Mouse (Mus musculus) limb, embryonic 13.5 days (tissue): ENCODE data around the gene Cnbp. TPM values are rescaled to one million over a fixed set of nuclear protein-coding genes. Genes with fewer than 3 reads are reported as not detected.

Source experiments
- ATAC-seq: fragments of 200-750 bp; cut with Nextera tagmentation; 2 replicates; pipeline ENCODE4 v1.8.0; 2017; ENCODE audit warnings: low read depth, moderate number of reproducible peaks, moderate TSS enrichment; ENCODE audit not compliant: low FRiP score
- H3K27ac ChIP-seq: fragments of 300-500 bp; sonication (generic); 2 replicates; pipeline ENCODE4 v1.5.1; 2015; ENCODE audit warnings: inconsistent platforms, mild to moderate bottlenecking, moderate library complexity
- H3K27me3 ChIP-seq: fragments of 300-500 bp; sonication (generic); 2 replicates; pipeline ENCODE4 v1.6.1; 2015; ENCODE audit warnings: mild to moderate bottlenecking, inconsistent platforms
- H3K36me3 ChIP-seq: fragments of 300-500 bp; sonication (generic); 2 replicates; pipeline ENCODE4 v1.6.1; 2015; ENCODE audit warnings: inconsistent platforms, mild to moderate bottlenecking, moderate library complexity
- H3K4me1 ChIP-seq: fragments of 300-500 bp; sonication (generic); 2 replicates; pipeline ENCODE4 v1.6.1; 2015; ENCODE audit warnings: inconsistent platforms
- H3K4me2 ChIP-seq: fragments of 300-500 bp; sonication (generic); replicated peaks from 2 replicates; pipeline ENCODE4 v1.6.1; 2015; ENCODE audit warnings: inconsistent platforms, mild to moderate bottlenecking, moderate library complexity
- H3K4me3 ChIP-seq: fragments of 300-500 bp; sonication (generic); 2 replicates; pipeline ENCODE4 v1.5.1; 2015; ENCODE audit warnings: moderate library complexity, mild to moderate bottlenecking, inconsistent platforms
- H3K9ac ChIP-seq: fragments of 300-500 bp; sonication (generic); 2 replicates; pipeline ENCODE4 v1.6.1; 2015; ENCODE audit warnings: mild to moderate bottlenecking, inconsistent platforms
- H3K9me3 ChIP-seq: fragments of 300-500 bp; sonication (generic); 2 replicates; pipeline ENCODE4 v1.6.1; 2016; ENCODE audit warnings: inconsistent platforms
- WGBS: fragments of 180-500 bp; shearing (Covaris S2); methylation state at CpG from one replicate; pipeline ENCODE4 v1.1.7; 2015; 5-methylcytosine and 5-hydroxymethylcytosine counted together
- polyA plus RNA-seq: library from polyadenylated mRNA; unstranded; fragments of >200 nt; fragmentation: Nextera tagmentation; extraction: Ambion mirVana; gene quantifications from 2 replicates; pipeline ENCODE4 v1.2.1, GENCODE M21; 2015

Gene Cnbp
- polyA plus RNA-seq, 1 experiment from 2014 or later: 1,115 TPM

DNA sequence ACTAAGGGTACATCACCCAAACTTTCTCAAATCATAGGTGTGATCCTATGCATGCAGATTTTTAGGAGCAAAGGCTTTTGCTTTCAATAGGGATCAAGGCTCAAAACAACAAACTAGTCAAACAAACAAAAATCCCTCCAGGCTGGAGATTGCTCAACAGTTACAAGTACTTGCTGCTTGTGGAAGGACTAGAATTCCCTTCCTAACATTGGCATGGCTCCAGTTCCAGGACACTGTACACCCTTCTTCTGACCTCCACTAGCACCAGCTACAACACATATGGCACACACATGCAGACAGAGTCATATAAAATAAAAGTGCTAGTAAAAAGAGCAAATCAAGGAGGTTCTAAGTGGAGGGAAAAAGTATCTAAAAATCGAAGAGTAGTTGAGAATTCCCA is 4.1 kb downstream of the Cnbp start:
- Histone ChIP-seq H3K27ac (no peak overlapping the region), H3K27me3 (no peaks in the 10 kb centered on the region), H3K9me3 (no peaks in the 10 kb centered on the region), H3K36me3 (peaks cover 51% of the 10 kb centered on the region), H3K4me1 (peaks cover 44% of the 10 kb centered on the region), H3K9ac (no peak overlapping the region), H3K4me2 (peak overlapping the region; percentile 58), H3K4me3 (no peak overlapping the region)
- WGBS: 31% methylated on average over 1 of the region's 1 CpGs
- ATAC-seq: no peak

DNA sequence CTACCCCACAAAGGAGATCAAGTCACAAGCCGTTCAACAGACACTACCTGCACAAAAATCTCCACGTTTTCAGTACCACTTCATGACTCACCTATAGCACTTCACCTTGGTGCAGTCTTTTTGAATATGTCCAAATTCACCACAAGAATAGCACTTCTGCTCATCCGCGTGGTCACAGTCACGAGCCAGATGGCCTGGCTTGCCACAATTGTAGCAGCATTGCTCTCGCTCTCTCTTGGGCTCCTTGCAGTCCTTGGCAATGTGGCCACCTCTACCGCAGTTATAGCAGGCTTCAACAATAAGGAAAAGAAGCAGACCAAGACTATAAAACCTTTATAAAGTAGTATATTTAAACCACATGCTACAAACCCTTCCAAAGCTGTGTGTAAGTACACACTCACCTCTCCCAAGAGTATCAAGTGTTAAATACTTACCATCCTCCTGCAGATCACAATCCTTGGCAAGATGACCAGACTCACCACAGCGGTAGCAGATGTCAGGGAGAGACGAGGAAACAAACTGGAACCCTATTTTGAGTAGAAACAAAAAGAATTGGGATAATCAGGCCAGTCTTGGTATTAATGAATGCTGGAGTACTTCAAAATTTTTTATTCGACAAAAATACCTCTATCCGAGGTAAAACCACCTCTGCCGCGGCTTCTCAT is 5.7 kb downstream of the Cnbp start:
- H3K9ac ChIP-seq: no peak overlapping the region
- no peak overlapping the region for H3K4me2 ChIP-seq
- WGBS: 77% methylated on average over 13 of the region's 13 CpGs
- H3K4me3 ChIP-seq: no peak overlapping the region
- H3K4me1 ChIP-seq: peaks cover 41% of the 10 kb centered on the region
- H3K27ac ChIP-seq: no peak overlapping the region
- H3K27me3 ChIP-seq: no peaks in the 10 kb centered on the region
- peaks cover 60% of the 10 kb centered on the region for H3K36me3 ChIP-seq
- ATAC-seq: no peak
- H3K9me3 ChIP-seq: no peaks in the 10 kb centered on the region

DNA sequence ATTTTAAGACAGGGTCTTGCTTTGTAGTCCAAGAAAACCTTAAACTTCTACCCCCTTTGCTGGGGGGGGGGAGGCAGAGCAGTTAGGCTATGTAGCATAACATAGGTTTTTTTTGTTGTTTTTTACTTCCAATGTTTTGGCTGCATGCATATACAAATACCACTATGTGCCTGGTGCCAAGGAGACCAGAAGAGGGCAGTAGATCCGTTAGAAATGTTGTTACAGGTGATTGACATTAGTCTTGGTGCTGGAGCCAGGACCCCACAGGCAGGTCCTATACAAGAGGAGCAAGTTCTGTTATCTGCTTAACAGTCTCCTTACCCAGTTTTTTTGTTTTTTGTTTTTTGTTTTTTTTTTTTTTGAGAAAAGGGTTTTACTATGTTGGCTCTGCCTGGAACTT is 8.7 kb downstream of the Cnbp start:
- WGBS: 9% methylated on average over 1 of the region's 1 CpGs
- Histone ChIP-seq H3K9ac (no peak overlapping the region), H3K36me3 (peaks cover 45% of the 10 kb centered on the region), H3K4me3 (no peak overlapping the region), H3K4me1 (peaks cover 33% of the 10 kb centered on the region), H3K4me2 (no peak overlapping the region), H3K27ac (no peak overlapping the region), H3K27me3 (no peaks in the 10 kb centered on the region), H3K9me3 (no peaks in the 10 kb centered on the region)
- ATAC-seq: no peak

DNA sequence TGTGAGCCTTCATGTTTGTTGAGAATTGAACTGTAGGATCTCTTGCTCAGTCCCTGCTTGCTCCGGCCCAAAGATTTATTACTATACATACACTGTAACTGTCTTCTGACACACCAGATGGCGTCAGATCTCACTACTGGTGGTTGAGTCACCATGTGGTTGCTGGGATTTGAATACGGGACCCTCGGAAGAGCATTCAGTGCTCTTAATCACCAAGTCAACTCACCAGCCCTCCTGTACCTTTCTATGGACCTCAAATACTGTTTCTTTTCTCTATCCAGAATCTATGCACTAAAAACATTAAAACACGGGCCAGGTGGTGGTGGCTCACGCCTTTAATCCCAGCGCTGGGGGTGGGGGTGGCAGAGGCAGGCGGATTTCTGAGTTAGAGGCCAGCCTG is 9.3 kb downstream of the Cnbp start:
- WGBS: 76% methylated on average over 8 of the region's 8 CpGs
- H3K27ac ChIP-seq: no peak overlapping the region
- ATAC-seq: no peak
- no peak overlapping the region for H3K4me2 ChIP-seq
- H3K4me3 ChIP-seq: no peak overlapping the region
- no peaks in the 10 kb centered on the region for H3K9me3 ChIP-seq
- peaks cover 45% of the 10 kb centered on the region for H3K36me3 ChIP-seq
- H3K9ac ChIP-seq: no peak overlapping the region
- H3K4me1 ChIP-seq: peaks cover 31% of the 10 kb centered on the region
- H3K27me3 ChIP-seq: no peaks in the 10 kb centered on the region

DNA sequence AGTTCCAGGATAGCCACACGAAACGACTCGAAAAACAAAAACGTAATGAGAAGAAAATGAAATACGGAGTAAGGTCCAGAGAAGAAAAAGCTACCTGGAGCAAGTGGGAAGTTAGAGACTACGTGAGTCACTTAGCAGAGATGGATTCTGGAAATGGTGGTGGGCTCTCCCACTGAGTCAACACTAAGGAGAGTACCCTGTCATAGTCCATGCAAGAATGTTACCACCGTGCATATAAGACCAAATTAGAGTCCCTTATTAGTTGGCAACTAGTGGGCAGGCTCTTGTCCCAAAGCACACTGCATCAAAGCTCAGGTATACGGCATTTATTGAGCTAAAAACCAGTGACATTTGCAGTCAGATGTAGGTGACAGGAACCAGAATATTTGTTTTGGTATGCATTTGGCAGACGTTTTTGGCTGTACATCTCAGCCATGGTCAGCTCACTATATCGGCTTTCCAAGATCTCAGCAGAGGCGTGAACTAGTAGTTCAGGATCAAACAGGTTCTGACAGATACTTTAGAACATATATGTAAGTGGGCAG is 11.0 kb downstream of the Cnbp start:
- no peaks in the 10 kb centered on the region for H3K27me3 ChIP-seq
- H3K4me1 ChIP-seq: peaks cover 14% of the 10 kb centered on the region
- no peak overlapping the region for H3K27ac ChIP-seq
- H3K4me3 ChIP-seq: 0 out of 2 replicates have a peak overlapping the region, but pooled peaks have one; percentile 75
- H3K4me2 ChIP-seq: peak overlapping the region; percentile 84; the same call in 1 of the 2 replicates
- WGBS: 60% methylated on average over 11 of the region's 11 CpGs
- no peaks in the 10 kb centered on the region for H3K9me3 ChIP-seq
- ATAC-seq: no peak
- H3K9ac ChIP-seq: no peak overlapping the region
- H3K36me3 ChIP-seq: peaks cover 50% of the 10 kb centered on the region

DNA sequence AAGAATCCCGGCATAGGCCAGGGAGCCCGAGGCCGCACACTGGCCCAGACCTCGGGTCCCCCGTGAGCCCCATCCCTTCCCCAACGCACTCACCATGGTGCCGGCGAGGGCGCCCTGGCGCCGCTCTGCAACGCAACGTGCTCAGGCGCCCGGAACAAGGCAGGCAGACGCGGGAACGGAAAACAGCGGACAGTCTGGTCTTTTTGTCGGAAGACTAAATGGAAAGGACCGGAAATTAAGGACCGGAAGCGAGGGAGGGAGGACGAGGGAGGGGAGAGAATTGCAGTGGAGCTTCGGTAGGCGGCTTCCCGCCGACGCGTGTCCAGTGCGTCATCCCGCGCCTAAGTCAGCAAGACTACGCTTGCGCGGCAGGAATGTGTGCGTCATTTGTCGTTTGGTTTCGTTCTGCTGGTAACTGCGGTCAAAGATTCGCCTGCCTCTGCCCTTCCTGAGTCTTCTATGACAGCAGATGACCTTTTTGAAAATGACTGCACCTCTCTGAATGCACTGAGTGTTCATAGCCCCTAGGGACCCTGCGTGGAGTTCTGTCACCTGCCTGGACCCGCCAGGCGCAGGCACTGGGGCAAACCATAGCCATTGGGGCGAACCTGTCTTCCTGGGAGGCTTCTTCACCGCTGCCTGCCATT is 12.2 kb downstream of the Cnbp start, which contains the start of gene Isy1:
TSS of gene Isy1 (minus strand) at position 248 of the 647 bp plus-strand sequence.
- Histone ChIP-seq H3K27ac (peak within 1 kb of the TSS; percentile 91), H3K4me2 (peak within 1 kb of the TSS; percentile 84), H3K4me1 (peaks cover 14% of the 10 kb centered on the region), H3K4me3 (peak within 1 kb of the TSS; percentile 75), H3K36me3 (peaks cover 49% of the 10 kb centered on the region), H3K9ac (peak within 1 kb of the TSS; percentile 87), H3K9me3 (no peaks in the 10 kb centered on the region), H3K27me3 (no peaks in the 10 kb centered on the region)
- ATAC-seq: peak; percentile 97
- WGBS: under 1% methylated on average over 46 of the region's 46 CpGs

DNA sequence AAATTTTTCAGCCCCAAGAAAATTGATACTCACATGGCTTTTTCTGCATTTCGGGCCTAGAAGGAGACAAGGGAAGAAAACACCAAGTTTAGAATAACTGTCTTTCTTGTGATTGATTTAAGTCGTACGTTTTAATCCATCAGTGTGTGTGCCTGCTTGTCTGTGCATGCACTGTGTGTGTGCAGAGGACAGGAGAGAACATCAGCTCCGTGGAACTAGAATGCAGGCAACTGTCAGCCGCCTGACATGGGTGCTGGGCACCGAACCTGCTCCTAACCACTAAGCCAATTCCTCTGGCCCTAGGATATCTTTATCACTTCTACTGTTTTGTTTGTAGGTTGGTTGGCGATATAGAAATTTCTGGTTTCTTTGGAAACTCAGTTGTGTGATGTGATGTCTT is 15.2 kb downstream of the Cnbp start, which contains the start of gene Gm45140:
TSS of gene Gm45140 (minus strand) at position 101 of the 400 bp plus-strand sequence.
- no peak within 1 kb of the TSS for H3K4me3 ChIP-seq
- H3K4me2 ChIP-seq: no peak within 1 kb of the TSS
- no peaks in the 10 kb centered on the region for H3K9me3 ChIP-seq
- H3K27me3 ChIP-seq: no peaks in the 10 kb centered on the region
- peaks cover 46% of the 10 kb centered on the region for H3K36me3 ChIP-seq
- 92% methylated on average over 7 of the region's 7 CpGs for WGBS
- H3K9ac ChIP-seq: no peak within 1 kb of the TSS
- peaks cover 14% of the 10 kb centered on the region for H3K4me1 ChIP-seq
- H3K27ac ChIP-seq: no peak within 1 kb of the TSS
- ATAC-seq: no peak

DNA sequence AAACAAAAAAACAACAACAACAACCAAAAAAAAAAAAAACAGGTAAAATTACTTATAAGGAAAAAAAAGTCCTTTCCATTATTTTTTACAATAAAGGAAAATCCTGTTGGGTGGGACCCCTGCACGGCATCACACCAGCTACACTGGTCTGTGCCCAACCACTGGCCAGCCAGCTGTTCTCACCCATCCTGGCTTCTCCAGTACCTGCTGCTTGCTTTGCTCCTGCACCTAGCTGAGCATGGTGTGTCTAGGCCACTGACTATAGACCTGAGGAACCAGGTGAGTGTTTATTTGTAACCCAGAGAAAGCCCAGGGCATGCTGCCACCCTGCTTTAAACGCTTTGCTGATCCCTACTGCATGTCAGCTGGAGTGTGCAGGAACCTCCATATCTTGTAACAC is 30.5 kb downstream of the Cnbp start:
- H3K4me3 ChIP-seq: no peak overlapping the region
- H3K4me1 ChIP-seq: no peaks in the 10 kb centered on the region
- WGBS: 95% methylated on average over 2 of the region's 2 CpGs
- H3K27ac ChIP-seq: no peak overlapping the region
- no peak overlapping the region for H3K4me2 ChIP-seq
- H3K9me3 ChIP-seq: no peaks in the 10 kb centered on the region
- no peak overlapping the region for H3K9ac ChIP-seq
- peaks cover 94% of the 10 kb centered on the region for H3K36me3 ChIP-seq
- no peaks in the 10 kb centered on the region for H3K27me3 ChIP-seq
- ATAC-seq: no peak

DNA sequence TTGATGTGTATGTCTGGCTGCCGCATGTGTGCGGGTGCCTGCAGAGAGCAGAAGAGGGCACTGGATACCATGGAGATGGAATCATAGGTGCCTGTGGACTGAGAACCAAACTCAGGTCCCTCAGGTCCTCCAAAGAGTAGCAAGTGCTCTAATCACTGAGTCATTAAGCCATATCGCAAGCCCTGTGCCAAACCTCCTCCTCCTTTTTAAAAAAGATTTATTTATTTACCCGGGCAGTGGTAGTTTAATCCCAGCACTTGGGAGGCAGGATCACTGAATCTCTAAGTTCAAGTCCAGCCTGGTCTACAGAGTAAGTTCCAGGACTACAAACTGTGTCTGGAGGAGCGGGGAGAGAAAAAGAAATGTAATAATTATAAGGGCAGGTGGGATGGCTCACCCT is 36.4 kb downstream of the Cnbp start:
- H3K27me3 ChIP-seq: no peaks in the 10 kb centered on the region
- ATAC-seq: no peak
- no peak overlapping the region for H3K4me3 ChIP-seq
- WGBS: 92% methylated on average over 5 of the region's 5 CpGs
- no peak overlapping the region for H3K4me2 ChIP-seq
- H3K9me3 ChIP-seq: no peaks in the 10 kb centered on the region
- H3K36me3 ChIP-seq: peaks cover 56% of the 10 kb centered on the region
- H3K27ac ChIP-seq: no peak overlapping the region
- no peak overlapping the region for H3K9ac ChIP-seq
- H3K4me1 ChIP-seq: peaks cover 21% of the 10 kb centered on the region

DNA sequence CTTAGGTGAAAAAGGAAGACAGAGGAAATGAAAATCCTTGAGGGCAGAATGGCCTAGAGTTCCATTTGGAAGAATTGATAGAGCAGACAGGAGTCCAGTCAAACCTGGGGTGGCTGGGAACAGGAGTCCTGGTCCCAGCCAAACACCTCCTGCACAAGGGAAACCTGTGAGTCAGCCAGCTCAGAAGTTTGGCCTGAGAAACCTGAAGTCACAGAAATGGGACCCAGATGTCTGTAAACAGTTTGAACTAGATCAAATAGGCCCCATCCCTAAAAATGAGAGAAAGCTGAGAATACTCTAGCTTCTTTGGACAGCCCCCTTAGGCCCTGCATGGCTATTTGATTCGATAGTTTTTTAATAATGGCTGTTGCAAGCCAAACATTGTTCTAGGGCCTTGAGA is 38.2 kb downstream of the Cnbp start:
- Histone ChIP-seq H3K27ac (peak overlapping the region; percentile 77; the same call in 1 of the 2 replicates), H3K27me3 (no peaks in the 10 kb centered on the region), H3K9ac (no peak overlapping the region), H3K4me2 (peak overlapping the region; percentile 95), H3K4me1 (peaks cover 22% of the 10 kb centered on the region), H3K9me3 (no peaks in the 10 kb centered on the region), H3K36me3 (peaks cover 39% of the 10 kb centered on the region), H3K4me3 (peak overlapping the region; percentile 74)
- ATAC-seq: no peak
- WGBS: 74% methylated on average over 1 of the region's 1 CpGs

DNA sequence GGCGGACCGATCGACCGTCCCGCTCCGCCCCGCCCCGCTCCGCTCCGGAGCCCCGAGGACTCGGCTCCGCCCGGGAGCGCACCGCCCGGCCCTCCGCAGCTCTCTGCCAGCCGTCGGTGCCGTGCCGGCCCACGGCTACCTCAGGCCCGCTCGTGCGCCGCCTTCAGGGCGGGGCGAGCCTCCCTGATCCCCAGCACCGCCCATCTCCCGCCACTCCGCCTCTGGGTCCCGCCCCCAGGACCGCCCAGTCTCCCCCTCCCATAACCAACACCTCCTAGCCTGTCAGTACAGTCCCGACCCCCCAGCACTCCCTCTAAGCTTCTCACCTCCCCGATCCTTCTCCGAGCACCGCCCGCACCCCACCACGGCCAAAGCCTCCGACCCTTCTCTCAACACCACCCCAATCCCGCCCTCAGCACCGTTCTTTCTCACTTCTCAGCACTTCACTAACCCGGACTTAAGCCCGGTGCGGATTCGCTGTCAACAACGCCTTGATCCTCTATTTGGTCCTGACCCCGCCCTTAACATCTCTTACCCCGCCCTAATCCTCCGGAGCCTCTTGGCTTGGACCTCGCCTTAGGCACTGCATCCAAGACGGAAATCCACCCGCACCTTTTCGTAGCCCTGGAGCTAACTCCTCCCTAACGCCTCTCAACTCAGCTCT is 39.1 kb downstream of the Cnbp start, which contains the start of gene Rab43:
TSS of gene Rab43 (minus strand) at position 490 of the 664 bp plus-strand sequence.
- Histone ChIP-seq H3K9ac (peak within 1 kb of the TSS; percentile 89), H3K36me3 (peaks cover 30% of the 10 kb centered on the region), H3K27me3 (no peaks in the 10 kb centered on the region), H3K4me1 (peaks cover 25% of the 10 kb centered on the region), H3K9me3 (no peaks in the 10 kb centered on the region), H3K4me3 (peak within 1 kb of the TSS; percentile 74), H3K4me2 (peak within 1 kb of the TSS; percentile 95), H3K27ac (peak within 1 kb of the TSS; percentile 77)
- ATAC-seq: peak; percentile 97
- WGBS: 0% methylated on average over 26 of the region's 56 CpGs
